Mouse (Mus musculus) CH12.LX (cell line): ENCODE measurements around the gene Tgfbi. TPM values are rescaled to one million over a fixed set of nuclear protein-coding genes. Genes with fewer than 3 reads are reported as not detected.

Experiments used
- polyA plus RNA-seq: library from polyadenylated mRNA; unstranded; fragments of >175 nt; gene quantifications from 2 replicates; pipeline ENCODE4 v1.2.1, GENCODE M21; 2012; ENCODE audit warnings: low read depth; ENCODE audit not compliant: insufficient read length
- total RNA-seq, 2 experiments: library from RNA; depleted of rRNA; stranded (reverse); fragments of 300-350 nt in 1 of 2; fragments of >200 nt in 1 of 2; gene quantifications; 2 replicates each; pipeline ENCODE4 v1.2.3; 2012 to 2014

The Tgfbi gene
- total and polyA plus RNA-seq, 3 experiments, result not detected

Other genes starting within 250 kb of the Tgfbi start
- gene Gm3045, start 182.9 kb upstream of the Tgfbi start, total RNA-seq (2012; rRNA removed), result not detected in 2 replicates
- gene Gm3045, start 182.9 kb upstream of the Tgfbi start, total RNA-seq (2014; rRNA removed), result not detected in 2 replicates
- gene Gm3045, start 182.9 kb upstream of the Tgfbi start, polyA plus RNA-seq, result not detected in 2 replicates
- gene Slc25a48, start 171.2 kb upstream of the Tgfbi start, total RNA-seq (2012; rRNA removed), result not detected in 2 replicates
- not detected in 2 replicates for gene Slc25a48, start 171.2 kb upstream of the Tgfbi start, total RNA-seq (2014; rRNA removed)
- gene Slc25a48, start 171.2 kb upstream of the Tgfbi start, polyA plus RNA-seq, result not detected in 2 replicates
- gene Il9, start 127.3 kb upstream of the Tgfbi start, total RNA-seq (2012; rRNA removed), result not detected in 2 replicates
- not detected in 2 replicates for gene Il9, start 127.3 kb upstream of the Tgfbi start, total RNA-seq (2014; rRNA removed)
- gene Il9, start 127.3 kb upstream of the Tgfbi start, polyA plus RNA-seq, result not detected in 2 replicates
- not detected in 2 replicates for gene Fbxl21, start 87.1 kb upstream of the Tgfbi start, total RNA-seq (2012; rRNA removed)
- not detected in 2 replicates for gene Fbxl21, start 87.1 kb upstream of the Tgfbi start, total RNA-seq (2014; rRNA removed)
- gene Fbxl21, start 87.1 kb upstream of the Tgfbi start, polyA plus RNA-seq, result not detected in 2 replicates
- not detected in 2 replicates for gene Lect2, start 61.0 kb upstream of the Tgfbi start, total RNA-seq (2012; rRNA removed)
- gene Lect2, start 61.0 kb upstream of the Tgfbi start, total RNA-seq (2014; rRNA removed), result not detected in 2 replicates
- not detected in 2 replicates for gene Lect2, start 61.0 kb upstream of the Tgfbi start, polyA plus RNA-seq
- 3.9 and 4.3 TPM in 2 replicates for gene Smad5, start 93.5 kb downstream of the Tgfbi start, total RNA-seq (2012; rRNA removed)
- 4.4 and 6.1 TPM in 2 replicates for gene Smad5, start 93.5 kb downstream of the Tgfbi start, total RNA-seq (2014; rRNA removed)
- 7.4 and 8.3 TPM in 2 replicates for gene Smad5, start 93.5 kb downstream of the Tgfbi start, polyA plus RNA-seq
- not detected in 2 replicates for gene Gm45623, start 144.3 kb downstream of the Tgfbi start, total RNA-seq (2012; rRNA removed)
- gene Gm45623, start 144.3 kb downstream of the Tgfbi start, total RNA-seq (2014; rRNA removed), result not detected in 2 replicates
- gene Gm45623, start 144.3 kb downstream of the Tgfbi start, polyA plus RNA-seq, result not detected in 2 replicates